ENCODE assay signal across 19 mouse cellular contexts in genomic region chr16:92487086-92487485, GRCm38 (mm10). TPM values are rescaled to one million over a fixed set of nuclear protein-coding genes. Genes with fewer than 3 reads are reported as not detected.
A peak's percentile ranks its signal among the peaks of the same experiment; 100 is the strongest.
DNase-seq lines count a peak whose midpoint lies in the region; ATAC-seq and TF ChIP-seq lines count a peak whose summit lies in the region.
"Had no signal": no experiment of that assay in that cellular context is flagged by ENCODE, and none has a peak within 500 bp of the region (broad histone marks: within the 10 kb centered on the region; RNA-seq: fewer than 3 reads in every experiment).

No protein-coding gene starts in this region.

- no peak for TF ChIP-seq POLR2A in kidney, adult 2 months (IDR thresholded peaks at IDR 0.05; ENCODE audit: low read depth, low read length)
- no peak for TF ChIP-seq POLR2A in liver, adult 2 months (IDR thresholded peaks at IDR 0.05; ENCODE audit: extremely low read depth, insufficient read depth, low read length)

- no peak overlapping the region for H3K4me3 ChIP-seq in kidney, adult 2 months (ENCODE audit: insufficient read depth, low read depth, low read length)
- H3K4me3 ChIP-seq in liver, adult 2 months (ENCODE audit: insufficient read depth, low read depth, low read length), result no peak overlapping the region
- H3K4me3 ChIP-seq in liver, embryonic 14.5 days (ENCODE audit: insufficient read depth in 1 of 2, low read depth in 2 of 2, low read length in 2 of 2), result no peak overlapping the region
- H3K4me3 ChIP-seq in stomach, postnatal 0 days (ENCODE audit: low read depth, low read length), result no peak overlapping the region
- H3K4me3 ChIP-seq: embryonic facial prominence, embryonic 10.5 days; forebrain, embryonic 13.5 days; gastrocnemius, adult 2 months; heart, embryonic 12.5 days; hindbrain, embryonic 10.5 days had no signal

- no peaks in the 10 kb centered on the region for H3K4me1 ChIP-seq in kidney, adult 2 months (ENCODE audit: control insufficient read depth, insufficient read depth, low read length)
- no peaks in the 10 kb centered on the region for H3K4me1 ChIP-seq in liver, adult 2 months (ENCODE audit: control insufficient read depth, insufficient read depth, low read length)
- H3K4me1 ChIP-seq in liver, embryonic 14.5 days (replicated peaks; ENCODE audit: control insufficient read depth in 2 of 2, insufficient read depth in 2 of 2, low read length in 1 of 2), result peaks cover 5 to 31% of the 10 kb centered on the region in 2 experiments; a peak in 3 of 4 replicates
- no peaks in the 10 kb centered on the region for H3K4me1 ChIP-seq in stomach, postnatal 0 days (replicated peaks; ENCODE audit: control insufficient read depth, insufficient read depth)
- H3K4me1 ChIP-seq: forebrain, embryonic 13.5 days; hindbrain, embryonic 10.5 days had no signal

- no peak overlapping the region for H3K4me2 ChIP-seq in liver, embryonic 14.5 days (ENCODE audit: low read depth)
- H3K4me2 ChIP-seq in stomach, postnatal 0 days (replicated peaks; ENCODE audit: low read depth), result no peak overlapping the region
- H3K4me2 ChIP-seq: forebrain, embryonic 13.5 days; heart, embryonic 12.5 days had no signal

- TF ChIP-seq EP300 in liver, embryonic 14.5 days (IDR thresholded peaks at IDR 0.05; ENCODE audit: low read depth), result no peak
- no peak for TF ChIP-seq EP300 in stomach, postnatal 0 days (optimal IDR thresholded peaks at IDR 0.05)

- H3K27ac ChIP-seq in kidney, adult 2 months (ENCODE audit: insufficient read depth, low read depth, low read length), result no peak overlapping the region
- no peak overlapping the region for H3K27ac ChIP-seq in liver, adult 2 months (replicated peaks; ENCODE audit: insufficient read depth, low read depth, low read length)
- no peak overlapping the region for H3K27ac ChIP-seq in liver, embryonic 14.5 days
- H3K27ac ChIP-seq in stomach, postnatal 0 days (replicated peaks), result no peak overlapping the region
- H3K27ac ChIP-seq: embryonic facial prominence, embryonic 10.5 days; forebrain, embryonic 13.5 days; gastrocnemius, adult 2 months; hindbrain, embryonic 10.5 days had no signal

- WGBS in kidney, adult 2 months, result 49% methylated on average over 6 of the region's 6 CpGs
- 34% methylated on average over 6 of the region's 6 CpGs for WGBS in liver, adult 2 months
- 74% methylated on average over 6 of the region's 6 CpGs for WGBS in liver, embryonic 14.5 days (ENCODE audit: insufficient replicate concordance)
- WGBS in stomach, postnatal 0 days, result 61% methylated on average over 6 of the region's 6 CpGs

- H3K9me3 ChIP-seq in liver, embryonic 14.5 days (ENCODE audit: control insufficient read depth, low read length), result no peaks in the 10 kb centered on the region
- H3K9me3 ChIP-seq in stomach, postnatal 0 days (ENCODE audit: control insufficient read depth, low read length), result no peaks in the 10 kb centered on the region
- H3K9me3 ChIP-seq: embryonic facial prominence, embryonic 10.5 days; forebrain, embryonic 13.5 days; heart, embryonic 12.5 days; hindbrain, embryonic 10.5 days had no signal

- DNase-seq in kidney, adult 2 months, result peak; percentile 22
- DNase-seq in kidney, adult 11 months, result no peak
- DNase-seq in liver, adult 2 months (ENCODE audit: extremely low read depth, low read depth, low spot score), result peak; percentile 59
- no peak for DNase-seq in liver
- DNase-seq in liver, embryonic 14.5 days (ENCODE audit: low read depth in 3 of 3, low spot score in 3 of 3), result no peak
- no peak for DNase-seq in stomach, postnatal 0 days (ENCODE audit: low spot score)
- DNase-seq in thymus, postnatal 4 days, result no peak
- DNase-seq: adrenal gland, postnatal 25 days; cerebellum, adult 2 months; gastrocnemius, adult 2 months; gastrocnemius, postnatal 25 days had no signal

- H3K36me3 ChIP-seq in kidney, adult 2 months (ENCODE audit: control insufficient read depth, insufficient read depth, low read length), result no peaks in the 10 kb centered on the region
- H3K36me3 ChIP-seq in liver, adult 2 months (ENCODE audit: control insufficient read depth, insufficient read depth, low read length), result no peaks in the 10 kb centered on the region
- no peaks in the 10 kb centered on the region for H3K36me3 ChIP-seq in liver, embryonic 14.5 days (replicated peaks; ENCODE audit: control insufficient read depth, insufficient read depth, low read depth)
- H3K36me3 ChIP-seq in stomach, postnatal 0 days (ENCODE audit: control insufficient read depth, insufficient read depth, low read length), result no peaks in the 10 kb centered on the region
- H3K36me3 ChIP-seq: embryonic facial prominence, embryonic 10.5 days; heart, embryonic 12.5 days; hindbrain, embryonic 10.5 days had no signal

- TF ChIP-seq CTCF in kidney, adult 2 months (conservative IDR thresholded peaks at IDR 0.05; ENCODE audit: insufficient read depth, insufficient read length, low read depth, low read length), result no peak
- TF ChIP-seq CTCF in liver, adult 2 months (IDR thresholded peaks at IDR 0.05; ENCODE audit: low read depth, low read length), result no peak
- no peak for TF ChIP-seq CTCF in liver, embryonic 14.5 days (IDR thresholded peaks at IDR 0.05; ENCODE audit: low read depth)
- no peak for TF ChIP-seq CTCF in stomach, postnatal 0 days (IDR thresholded peaks at IDR 0.05; ENCODE audit: low read depth)

- no peak overlapping the region for H3K9ac ChIP-seq in liver, adult 2 months (ENCODE audit: low read depth, low read length)
- H3K9ac ChIP-seq in liver, embryonic 14.5 days (replicated peaks), result no peak overlapping the region
- no peak overlapping the region for H3K9ac ChIP-seq in stomach, postnatal 0 days (ENCODE audit: low read length)
- H3K9ac ChIP-seq: forebrain, embryonic 13.5 days; heart, embryonic 12.5 days had no signal

- H3K27me3 ChIP-seq in kidney, adult 2 months (replicated peaks; ENCODE audit: control insufficient read depth, insufficient read depth, low read length), result no peaks in the 10 kb centered on the region
- H3K27me3 ChIP-seq in liver, adult 2 months (ENCODE audit: control insufficient read depth, insufficient read depth, low read length), result no peaks in the 10 kb centered on the region
- no peaks in the 10 kb centered on the region for H3K27me3 ChIP-seq in liver, embryonic 14.5 days (ENCODE audit: control insufficient read depth, insufficient read depth, low read length)
- H3K27me3 ChIP-seq in stomach, postnatal 0 days (ENCODE audit: control insufficient read depth, insufficient read depth, low read length), result no peaks in the 10 kb centered on the region
- H3K27me3 ChIP-seq: CH12.LX; forebrain, embryonic 13.5 days had no signal

- peak; percentile 9; the same call in 1 of the 2 replicates for ATAC-seq in liver, embryonic 14.5 days (ENCODE audit: insufficient read depth)
- ATAC-seq in stomach, postnatal 0 days (ENCODE audit: low FRiP score, low TSS enrichment), result peak; percentile 39
- ATAC-seq: activated CD4-positive, CD25-positive, alpha-beta regulatory T cell, adult 4 months; forebrain, embryonic 13.5 days; Patski had no signal

- no peaks in the 10 kb centered on the region for H3K79me2 ChIP-seq in liver, adult 2 months (ENCODE audit: control insufficient read depth, insufficient read depth, low read length)

RNA-seq across cellular contexts. Expression of gene Clic6, which starts 1.6 kb away (rescaled TPM):
- polyA plus RNA-seq in kidney, adult 2 months (2012; rRNA removed), result 3.2 and 3.6 TPM in 2 replicates
- total RNA-seq in liver, adult 2 months (2014; rRNA removed), result 0.09 and 0.13 TPM in 2 replicates
- 0.04 and 0.06 TPM in 2 replicates for polyA plus RNA-seq in liver, adult 2 months (2012; rRNA removed)
- polyA plus RNA-seq in liver, embryonic 14.5 days (2012; rRNA removed), result 0.14 and 0.28 TPM in 2 replicates
- polyA plus RNA-seq in liver, embryonic 14.5 days (2014; fragmentation: Nextera tagmentation; extraction: Ambion mirVana), result 0.11 and 0.13 TPM in 2 replicates
- 38.5 and 48.4 TPM in 2 replicates for polyA plus RNA-seq in stomach, postnatal 0 days (2015; fragmentation: Nextera tagmentation; extraction: Ambion mirVana)
- total RNA-seq: adrenal gland, postnatal 25 days; gastrocnemius, adult 2 months; gastrocnemius, postnatal 25 days; granulocyte monocyte progenitor cell, adult 5-6 weeks had no signal
- polyA plus RNA-seq: activated CD4-positive, CD25-positive, alpha-beta regulatory T cell, adult 4 months had no signal

RNA-seq across cellular contexts. Expression of gene Rcan1, which starts 16.4 kb away (rescaled TPM):
- 36.2 and 44.4 TPM in 2 replicates for polyA plus RNA-seq in kidney, adult 2 months (2012; rRNA removed)
- 12.8 and 14.0 TPM in 2 replicates for total RNA-seq in liver, adult 2 months (2014; rRNA removed)
- polyA plus RNA-seq in liver, adult 2 months (2012; rRNA removed), result 7.8 and 8.2 TPM in 2 replicates
- polyA plus RNA-seq in liver, embryonic 14.5 days (2012; rRNA removed), result 4.5 and 6.2 TPM in 2 replicates
- 8.7 and 9.8 TPM in 2 replicates for polyA plus RNA-seq in liver, embryonic 14.5 days (2014; fragmentation: Nextera tagmentation; extraction: Ambion mirVana)
- polyA plus RNA-seq in stomach, postnatal 0 days (2015; fragmentation: Nextera tagmentation; extraction: Ambion mirVana), result 24.8 and 28.6 TPM in 2 replicates

Comparison
In these comparisons a context has a peak if more than half of its experiments do, and no peak if none do; other contexts are left out.
1. DNase-seq: peak in kidney, adult 2 months (single experiment) and liver, adult 2 months (single experiment); none in kidney, adult 11 months (single experiment), liver (single experiment), liver, embryonic 14.5 days (0 of 3), stomach, postnatal 0 days (single experiment) and thymus, postnatal 4 days (single experiment).